Mouse (Mus musculus): ENCODE measurements at regions not wholly inside any gene's neighbourhood (a gene's known extent, or its start where the extent isn't known, plus 50 kb on each side); places are given as distances from the start of the nearest gene placed in this dataset.
A peak's percentile ranks its signal among the peaks of the same experiment; 100 is the strongest.

GRCm38 (mm10) chr16:76694913-76695312 is 318.6 kb upstream of the Usp25 start:
- no peak for DNase-seq

DNA sequence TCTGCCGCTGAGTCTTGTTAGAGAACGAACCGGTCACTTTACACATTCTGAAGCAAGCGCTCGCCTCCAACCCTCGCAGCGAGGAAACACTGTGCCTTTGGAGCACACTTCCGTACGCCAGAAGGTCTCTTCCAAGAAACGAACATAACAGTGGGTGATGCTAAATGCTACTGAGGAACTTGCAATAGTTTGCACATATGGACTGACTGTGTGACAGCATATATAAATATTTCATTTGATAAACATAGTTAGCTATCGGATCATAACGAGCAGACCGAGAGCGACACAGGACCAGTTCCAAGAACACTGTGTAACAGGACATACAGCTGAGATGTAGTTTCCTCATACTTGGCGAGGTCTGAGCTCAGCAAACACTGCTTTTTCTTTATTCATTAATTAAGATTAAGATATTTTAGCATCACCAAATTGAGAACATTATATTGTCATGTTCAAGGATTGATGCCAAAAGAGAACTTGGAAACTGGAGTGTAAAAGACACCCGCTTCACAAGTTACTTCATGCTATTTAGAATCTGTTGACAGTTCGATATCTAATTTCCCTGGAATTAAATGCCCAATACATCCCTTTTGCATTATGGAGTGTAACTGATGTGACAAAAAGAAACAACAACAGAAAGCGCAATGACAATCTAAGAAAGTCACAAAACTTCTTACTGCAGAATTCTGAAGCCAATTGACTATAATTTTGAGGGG is 314.3 kb upstream of the Nrip1 start:
- no peak for DNase-seq

DNA sequence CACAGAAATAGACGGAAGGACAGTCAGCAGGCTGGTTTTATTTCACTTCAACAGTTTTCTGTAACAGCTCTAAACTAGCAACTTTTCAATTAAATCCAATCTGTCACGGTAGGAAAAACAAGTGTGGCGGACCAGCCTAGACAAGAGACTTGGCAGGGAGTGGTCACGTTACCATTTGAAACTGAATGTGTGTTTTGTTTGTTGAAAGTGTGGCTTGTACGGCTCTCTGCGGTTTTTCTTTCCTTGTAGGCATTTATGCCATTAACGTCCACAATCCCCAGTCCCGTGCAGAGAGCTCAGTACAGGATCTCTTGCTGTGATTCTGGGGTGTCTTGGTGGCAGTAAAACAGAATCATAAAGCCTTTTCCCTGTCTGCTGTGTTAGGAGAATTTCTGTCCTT is 311.9 kb upstream of the Nrip1 start:
- no peak for DNase-seq

DNA sequence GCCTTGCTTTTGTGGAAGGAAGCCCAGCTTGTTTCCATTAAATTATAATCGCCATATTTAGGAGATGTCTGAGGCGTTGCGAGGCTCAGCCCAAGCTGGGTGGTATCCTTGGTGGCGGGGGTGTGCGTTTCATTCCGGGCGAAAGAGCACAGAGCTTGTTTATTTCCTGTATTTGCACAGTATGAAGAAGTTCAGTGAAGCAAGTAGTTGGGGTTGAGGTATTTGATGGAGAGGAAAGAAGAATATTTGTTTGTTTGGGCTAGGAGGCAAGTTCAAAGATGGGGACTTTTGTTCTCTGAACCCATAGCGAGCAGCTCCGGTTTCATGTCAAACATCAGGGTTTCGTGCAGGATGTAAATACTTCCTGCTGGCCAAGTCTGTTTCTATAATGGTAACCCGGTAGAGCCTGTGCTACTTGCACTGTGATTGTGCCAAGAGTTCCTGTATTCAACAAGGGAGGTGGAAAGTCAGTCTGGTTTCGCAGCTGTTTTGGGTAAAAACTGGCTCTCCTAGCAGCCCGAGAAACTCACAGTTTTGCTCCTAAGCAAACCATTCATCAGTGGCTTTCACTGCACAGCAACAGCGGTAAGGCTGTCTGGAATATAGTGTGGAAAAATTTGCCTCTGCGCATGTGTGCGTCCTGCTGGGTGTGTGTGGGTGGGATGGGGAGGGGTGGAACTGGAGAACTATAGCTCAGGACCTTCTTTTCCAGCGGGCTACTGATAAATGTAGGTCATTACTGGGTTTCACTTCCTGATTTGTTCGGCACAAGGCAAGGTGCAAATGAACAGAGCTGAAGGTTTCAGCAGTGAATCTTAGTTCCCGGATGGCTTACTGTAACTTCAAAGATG is 306.7 kb upstream of the Nrip1 start:
- DNase-seq, result no peak

DNA sequence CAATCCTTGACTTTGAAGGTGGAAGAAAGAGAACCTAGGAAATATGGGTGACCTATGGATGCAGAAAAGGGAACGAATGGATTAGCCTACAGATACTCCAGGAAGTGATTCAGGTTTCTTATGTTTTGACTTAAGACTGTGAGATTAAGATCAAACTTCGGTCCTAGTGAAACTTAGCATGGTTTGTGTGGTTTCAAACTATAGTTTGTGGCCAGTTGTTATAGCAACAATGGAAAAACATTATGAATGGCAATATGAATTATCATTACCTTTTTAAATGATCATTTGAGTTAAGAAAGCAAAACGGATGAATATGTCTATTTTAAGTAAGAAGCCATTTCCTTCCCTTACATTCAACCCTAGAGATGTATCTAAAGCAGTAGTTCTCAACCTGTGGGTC is 305.3 kb upstream of the Nrip1 start:
- no peak for DNase-seq

- DNase-seq, result no peak
Observed at GRCm38 (mm10) chr16:76669795-76670194, 296.2 kb upstream of the Nrip1 start.

DNA sequence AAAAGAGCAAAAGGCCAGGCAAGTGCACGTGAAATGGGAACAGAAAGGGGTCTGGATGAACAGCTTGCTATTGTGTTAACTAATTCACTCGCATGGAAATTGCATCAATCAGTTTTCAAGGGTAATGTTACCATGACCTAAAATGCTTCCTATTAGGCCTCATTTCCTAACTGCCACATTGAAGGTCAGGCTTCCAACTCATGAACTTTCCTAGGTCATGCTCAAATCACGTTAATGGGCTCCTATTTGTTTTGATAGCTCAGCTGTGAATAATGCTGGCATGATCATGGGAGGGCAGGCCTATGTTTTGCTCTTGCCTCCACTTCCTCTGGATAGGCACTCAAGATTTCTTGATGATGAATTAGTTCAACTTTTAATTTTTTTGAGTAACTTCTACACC is 293.4 kb upstream of the Nrip1 start:
- DNase-seq, result peak; percentile 32

DNA sequence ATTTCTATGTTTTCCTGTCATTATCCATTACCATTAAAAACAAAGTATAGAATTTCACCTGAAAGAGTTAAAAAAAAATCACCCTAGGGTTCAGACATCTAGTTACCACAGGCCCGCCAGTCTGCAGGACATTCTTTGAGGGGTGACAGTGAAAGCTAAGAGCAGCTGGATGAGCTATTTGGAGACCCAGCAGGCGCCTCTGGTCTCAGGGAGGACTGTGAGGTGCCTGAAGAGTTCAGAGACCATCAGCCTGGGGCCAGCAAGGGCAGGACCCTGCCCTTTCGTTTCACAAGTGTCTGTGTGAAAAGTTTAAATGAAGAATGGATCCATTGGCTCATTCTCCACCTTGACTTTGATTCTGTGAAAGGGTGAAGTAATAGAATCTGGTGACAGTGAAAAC is 281.5 kb upstream of the Nrip1 start:
- DNase-seq, result no peak

GRCm38 (mm10) chr16:76644281-76644680 is 270.7 kb upstream of the Nrip1 start:
- no peak for DNase-seq

GRCm38 (mm10) chr16:76643801-76644200 is 270.2 kb upstream of the Nrip1 start:
- no peak for DNase-seq

DNA sequence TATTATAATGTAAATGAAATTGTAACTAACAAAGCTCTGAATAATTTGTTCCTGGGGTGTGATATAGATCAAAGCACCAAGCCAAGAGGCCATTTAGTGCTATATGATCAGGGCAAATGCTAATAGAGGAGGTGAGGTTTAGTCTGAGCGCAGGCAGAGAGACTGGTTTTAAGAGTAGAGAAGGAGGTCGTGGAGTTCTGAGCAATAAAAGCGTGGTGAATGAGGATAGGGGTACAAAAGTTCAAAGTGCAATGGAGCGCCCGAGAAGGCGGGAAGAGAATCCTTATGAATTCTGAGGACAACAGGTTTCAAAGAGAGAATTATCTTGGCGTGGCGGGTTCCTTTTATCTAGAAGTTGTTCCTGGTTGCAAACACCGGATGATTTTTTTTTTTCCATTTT is 261.5 kb upstream of the Nrip1 start:
- DNase-seq, result no peak

- no peak for DNase-seq
Observed at GRCm38 (mm10) chr16:76634196-76634698, 260.6 kb upstream of the Nrip1 start.

- no peak for DNase-seq
Observed at GRCm38 (mm10) chr16:76626142-76626541, 252.5 kb upstream of the Nrip1 start.

DNA sequence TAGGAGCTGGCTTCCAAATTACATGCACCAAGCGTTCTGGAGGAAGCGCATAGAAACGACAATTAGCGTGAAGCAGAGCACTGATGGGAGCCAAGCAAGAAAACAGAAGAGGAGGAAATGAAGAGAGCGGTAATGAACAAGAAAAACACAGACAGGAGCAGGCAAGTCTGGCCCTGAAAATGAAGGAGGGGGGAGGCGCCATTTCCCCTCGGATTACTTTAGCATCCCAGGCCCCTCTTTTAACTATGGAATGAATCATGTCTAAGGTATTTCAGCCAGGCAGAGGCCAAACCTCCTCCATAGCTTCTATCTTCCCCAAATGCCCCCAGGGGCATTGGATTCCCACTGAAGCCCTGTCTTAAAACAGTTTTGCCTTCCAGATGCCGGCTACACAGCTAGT is 248.1 kb upstream of the Nrip1 start:
- DNase-seq, result no peak

DNA sequence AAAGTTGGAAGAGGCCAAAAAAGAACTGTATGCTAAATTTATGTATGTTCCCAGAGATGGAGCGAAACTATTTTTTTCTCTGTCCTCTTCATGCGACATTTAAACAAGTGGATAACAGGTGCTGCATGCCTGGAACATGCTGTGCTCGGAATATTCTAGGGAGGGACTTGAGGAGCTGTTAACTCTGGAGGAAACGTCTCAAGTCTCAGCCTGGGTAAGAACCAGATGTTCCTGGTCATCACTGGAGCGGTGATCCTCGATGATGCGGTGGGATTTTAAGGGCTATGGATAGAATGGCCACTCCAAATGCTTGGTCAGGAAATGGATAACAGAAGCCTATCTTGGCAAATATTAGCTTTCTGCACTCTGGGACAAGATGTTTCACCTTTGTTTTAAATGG is 244.7 kb upstream of the Nrip1 start:
- no peak for DNase-seq

- no peak for DNase-seq
Observed at GRCm38 (mm10) chr16:76611061-76611460, 237.4 kb upstream of the Nrip1 start.

- no peak for DNase-seq
Observed at GRCm38 (mm10) chr16:76604914-76605313, 231.3 kb upstream of the Nrip1 start.

- no peak for DNase-seq
Observed at GRCm38 (mm10) chr16:76603846-76604258, 230.2 kb upstream of the Nrip1 start.

- no peak for DNase-seq
Observed at GRCm38 (mm10) chr16:76603431-76603830, 229.8 kb upstream of the Nrip1 start.

DNA sequence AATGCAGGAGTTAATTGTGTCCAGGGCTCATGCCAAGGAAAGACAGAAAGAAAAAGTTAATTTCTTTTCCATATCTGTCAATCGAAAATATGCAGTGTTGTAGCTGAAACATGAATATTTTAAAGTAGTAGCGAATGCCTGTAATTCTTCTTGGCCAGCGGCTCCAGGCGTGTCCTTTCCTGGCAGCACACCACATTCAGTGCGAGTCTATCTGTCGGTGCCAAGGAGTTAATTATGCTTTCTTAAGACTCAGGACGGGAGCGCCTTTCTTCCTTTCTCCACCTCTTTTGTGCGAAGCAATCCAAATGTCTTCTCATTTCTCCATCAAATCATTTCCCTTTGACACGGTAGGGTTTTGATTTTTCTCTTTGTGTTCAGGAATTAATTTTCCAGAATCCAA is 226.5 kb upstream of the Nrip1 start:
- no peak for DNase-seq

GRCm38 (mm10) chr16:76591956-76592768 is 218.5 kb upstream of the Nrip1 start:
- no peak for DNase-seq

- no peak for DNase-seq
Observed at GRCm38 (mm10) chr16:76589791-76590190, 216.2 kb upstream of the Nrip1 start.

DNA sequence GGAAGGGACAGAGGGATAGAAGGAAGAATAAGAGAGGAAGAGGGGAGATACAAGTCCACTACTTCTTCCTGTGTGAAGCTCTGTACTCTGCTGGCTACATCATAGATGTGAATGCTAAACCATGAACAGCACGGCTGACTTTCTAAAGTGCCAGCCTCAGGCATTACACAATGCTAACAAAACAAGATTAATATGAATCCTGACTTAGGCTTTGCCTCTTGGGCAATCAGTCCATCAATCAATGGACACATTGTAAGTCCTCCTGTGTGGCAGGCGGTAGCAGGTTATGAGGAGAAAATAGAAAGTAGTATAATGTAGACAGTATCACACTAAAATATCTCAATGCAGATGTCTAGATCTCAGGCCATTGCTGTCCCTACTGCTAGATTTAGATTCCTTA is 203.6 kb upstream of the Nrip1 start:
- no peak for DNase-seq

Data from adrenal gland, adult 8-10 months (tissue).